Mouse (Mus musculus): ENCODE measurements around the gene Csnka2ip. TPM values are rescaled to one million over a fixed set of nuclear protein-coding genes. Genes with fewer than 3 reads are reported as not detected.

Gene Csnka2ip
- not detected in 2 replicates for polyA plus RNA-seq (2012; rRNA removed; ENCODE audit: low replicate concordance)

DNA sequence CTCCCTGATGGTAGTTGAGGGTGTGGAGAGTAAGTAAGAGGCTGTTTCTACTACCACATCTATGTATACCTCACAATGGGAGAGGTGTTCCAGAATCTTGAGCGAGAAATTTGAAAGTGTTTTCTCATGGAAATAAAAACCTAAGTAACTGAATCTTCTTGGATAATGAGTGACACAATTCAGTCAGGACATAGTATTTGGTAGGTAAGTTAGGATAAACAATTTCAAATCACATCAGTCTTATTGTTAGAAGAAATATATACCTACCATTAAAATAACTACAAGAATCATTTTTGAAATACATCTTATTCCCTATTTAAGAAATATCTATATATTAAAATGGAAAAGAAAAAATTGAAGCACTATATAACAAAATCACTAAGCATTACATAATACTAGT is at the start of gene Csnka2ip:
TSS of gene Csnka2ip (minus strand) at position 101 of the 400 bp plus-strand sequence.

Other genes starting within 250 kb of the Csnka2ip start
- 1.6 and 3.4 TPM in 2 replicates for gene 4930453N24Rik, start 168.8 kb upstream of the Csnka2ip start, polyA plus RNA-seq (2012; rRNA removed; ENCODE audit: low replicate concordance)
- 0.12 and 0.13 TPM in 2 replicates for gene Zfp654, start 249.2 kb upstream of the Csnka2ip start, polyA plus RNA-seq (2012; rRNA removed; ENCODE audit: low replicate concordance)
- 1.7 and 1.9 TPM in 2 replicates for gene Cggbp1, start 249.6 kb upstream of the Csnka2ip start, polyA plus RNA-seq (2012; rRNA removed; ENCODE audit: low replicate concordance)